17 mouse cellular contexts compared by ENCODE assay signal in the genomic region with DNA sequence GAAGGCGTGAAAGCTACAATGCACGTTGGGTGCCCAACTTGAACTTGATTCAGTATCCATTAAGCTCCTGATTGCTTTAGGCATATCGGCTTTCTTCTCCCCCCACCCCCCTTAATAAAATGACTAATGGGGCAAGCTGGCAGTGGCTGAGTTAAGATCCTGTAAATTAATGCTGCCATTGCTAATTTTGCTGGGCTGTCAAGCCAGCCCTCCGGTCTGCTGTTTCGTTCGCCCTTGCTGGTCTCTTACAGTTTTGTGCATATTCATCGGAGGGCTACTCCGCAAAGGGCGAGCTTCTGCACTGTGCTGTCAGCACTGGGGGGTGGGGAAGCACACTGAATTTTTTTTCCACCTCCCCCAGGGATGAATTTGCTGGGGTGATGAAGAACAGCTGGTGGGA. TPM values are rescaled to one million over a fixed set of nuclear protein-coding genes. Genes with fewer than 3 reads are reported as not detected.
DNase-seq lines count a peak whose midpoint lies in the region; ATAC-seq and TF ChIP-seq lines count a peak whose summit lies in the region.
"Had no signal": no experiment of that assay in that cellular context is flagged by ENCODE, and none has a peak within 500 bp of the region (broad histone marks: within the 10 kb centered on the region; RNA-seq: fewer than 3 reads in every experiment).

No protein-coding gene starts in this region.

- no peaks in the 10 kb centered on the region for H3K27me3 ChIP-seq in midbrain, embryonic 14.5 days (ENCODE audit: control insufficient read depth, insufficient read depth, low read length)
- H3K27me3 ChIP-seq in midbrain, embryonic 11.5 days (ENCODE audit: control insufficient read depth, insufficient read depth, low read length), result no peaks in the 10 kb centered on the region
- H3K27me3 ChIP-seq in hindbrain, embryonic 11.5 days (ENCODE audit: control insufficient read depth, insufficient read depth, low read length), result no peaks in the 10 kb centered on the region
- no peaks in the 10 kb centered on the region for H3K27me3 ChIP-seq in limb, embryonic 14.5 days (ENCODE audit: control insufficient read depth, insufficient read depth, low read length)

- no peak for TF ChIP-seq POLR2A in limb, embryonic 14.5 days (IDR thresholded peaks at IDR 0.05; ENCODE audit: borderline replicate concordance, extremely low read depth, insufficient read depth, insufficient read length)

- H3K9me3 ChIP-seq in midbrain, embryonic 14.5 days (ENCODE audit: control insufficient read depth, low read length), result peaks cover 5% of the 10 kb centered on the region; the same call in 1 of the 2 replicates
- no peaks in the 10 kb centered on the region for H3K9me3 ChIP-seq in midbrain, embryonic 11.5 days (ENCODE audit: control insufficient read depth, low read length)
- H3K9me3 ChIP-seq in hindbrain, embryonic 11.5 days (ENCODE audit: control insufficient read depth, low read length), result no peaks in the 10 kb centered on the region
- H3K9me3 ChIP-seq in limb, embryonic 14.5 days (ENCODE audit: control insufficient read depth, low read length), result no peaks in the 10 kb centered on the region

- intact Hi-C loops in heart, postnatal 25 days (cut with DNase I), result no loop called here

- peaks cover 37% of the 10 kb centered on the region for H3K36me3 ChIP-seq in midbrain, embryonic 14.5 days (ENCODE audit: control insufficient read depth, insufficient read depth, low read length)
- H3K36me3 ChIP-seq in midbrain, embryonic 11.5 days (ENCODE audit: control insufficient read depth, insufficient read depth, low read length), result peaks cover 39% of the 10 kb centered on the region
- peaks cover 31% of the 10 kb centered on the region for H3K36me3 ChIP-seq in hindbrain, embryonic 11.5 days (ENCODE audit: control insufficient read depth, insufficient read depth, low read length)
- H3K36me3 ChIP-seq in limb, embryonic 14.5 days (ENCODE audit: control insufficient read depth, insufficient read depth, low read length), result peaks cover 44% of the 10 kb centered on the region
- H3K36me3 ChIP-seq: G1E had no signal

- H3K9ac ChIP-seq in midbrain, embryonic 14.5 days (replicated peaks; ENCODE audit: low read length), result no peak overlapping the region
- H3K9ac ChIP-seq in midbrain, embryonic 11.5 days (ENCODE audit: low read length), result no peak overlapping the region
- H3K9ac ChIP-seq in hindbrain, embryonic 11.5 days (ENCODE audit: low read depth, low read length), result no peak overlapping the region
- H3K9ac ChIP-seq in limb, embryonic 14.5 days (ENCODE audit: low read depth, low read length, severe bottlenecking), result no peak overlapping the region
- H3K9ac ChIP-seq: liver, postnatal 0 days had no signal

- ATAC-seq in midbrain, embryonic 14.5 days (ENCODE audit: low FRiP score, low TSS enrichment), result peak; percentile 31; the same call in 1 of the 2 replicates
- no peak for ATAC-seq in midbrain, embryonic 11.5 days (ENCODE audit: low FRiP score)
- ATAC-seq in hindbrain, embryonic 11.5 days (ENCODE audit: low FRiP score), result peak; percentile 28
- no peak for ATAC-seq in limb, embryonic 14.5 days (ENCODE audit: low FRiP score, low read depth)
- ATAC-seq: liver, postnatal 0 days; midbrain, embryonic 16.5 days had no signal

- no peak overlapping the region for H3K27ac ChIP-seq in midbrain, embryonic 14.5 days (replicated peaks; ENCODE audit: low read depth, low read length)
- H3K27ac ChIP-seq in midbrain, embryonic 11.5 days (ENCODE audit: low read depth, low read length), result no peak overlapping the region
- H3K27ac ChIP-seq in hindbrain, embryonic 11.5 days (ENCODE audit: low read depth, low read length), result no peak overlapping the region
- H3K27ac ChIP-seq in limb, embryonic 14.5 days (replicated peaks; ENCODE audit: low read depth, low read length), result no peak overlapping the region

- no peaks in the 10 kb centered on the region for H3K4me1 ChIP-seq in midbrain, embryonic 14.5 days (ENCODE audit: control insufficient read depth, insufficient read depth, low read length)
- H3K4me1 ChIP-seq in midbrain, embryonic 11.5 days (ENCODE audit: control insufficient read depth, insufficient read depth, low read length), result no peaks in the 10 kb centered on the region
- no peaks in the 10 kb centered on the region for H3K4me1 ChIP-seq in hindbrain, embryonic 11.5 days (replicated peaks; ENCODE audit: control insufficient read depth, insufficient read depth, low read length)
- H3K4me1 ChIP-seq in limb, embryonic 14.5 days (ENCODE audit: control insufficient read depth, insufficient read depth, low read length), result peaks cover 10% of the 10 kb centered on the region

- DNase-seq in heart, adult 11 months, result peak; percentile 89
- DNase-seq in heart, postnatal 25 days (ENCODE audit: low spot score), result no peak
- DNase-seq in midbrain, embryonic 14.5 days, result no peak
- no peak for DNase-seq in midbrain, embryonic 11.5 days (ENCODE audit: low spot score, missing footprints)
- no peak for DNase-seq in hindbrain, embryonic 11.5 days (ENCODE audit: low spot score)
- DNase-seq in limb, embryonic 14.5 days (ENCODE audit: low spot score), result no peak
- DNase-seq in lung, postnatal 4 days, result no peak
- DNase-seq in thymus, postnatal 36 days, result no peak
- DNase-seq: adrenal gland, postnatal 14 days; cerebellum, postnatal 10 days; kidney, postnatal 14 days; left cerebral cortex, postnatal 4 days; liver, postnatal 0 days; right cerebral cortex, postnatal 25 days; thymus, adult 18-20 months had no signal

- no peak overlapping the region for H3K4me2 ChIP-seq in midbrain, embryonic 14.5 days (ENCODE audit: low read length)
- no peak overlapping the region for H3K4me2 ChIP-seq in midbrain, embryonic 11.5 days
- no peak overlapping the region for H3K4me2 ChIP-seq in hindbrain, embryonic 11.5 days (replicated peaks; ENCODE audit: low read depth, low read length)
- H3K4me2 ChIP-seq in limb, embryonic 14.5 days (replicated peaks; ENCODE audit: low read depth, low read length, severe bottlenecking), result 0 out of 2 replicates have a peak overlapping the region, but pooled peaks have one; percentile 4

- no peak overlapping the region for H3K4me3 ChIP-seq in midbrain, embryonic 14.5 days (replicated peaks; ENCODE audit: low read depth, low read length)
- H3K4me3 ChIP-seq in midbrain, embryonic 11.5 days (ENCODE audit: low read depth, low read length), result no peak overlapping the region
- H3K4me3 ChIP-seq in hindbrain, embryonic 11.5 days (ENCODE audit: low read depth, low read length), result no peak overlapping the region
- H3K4me3 ChIP-seq in limb, embryonic 14.5 days (replicated peaks; ENCODE audit: low read length), result no peak overlapping the region

- WGBS in midbrain, embryonic 14.5 days, result 71% methylated on average over 9 of the region's 9 CpGs
- WGBS in midbrain, embryonic 11.5 days, result 86% methylated on average over 9 of the region's 9 CpGs
- 61% methylated on average over 9 of the region's 9 CpGs for WGBS in hindbrain, embryonic 11.5 days
- 34% methylated on average over 9 of the region's 9 CpGs for WGBS in limb, embryonic 14.5 days

RNA-seq across cellular contexts. Expression of a gene that starts 13.3 kb away (rescaled TPM):
- total RNA-seq in heart, postnatal 25 days (2021), result 10 to 100 TPM; 18.8 to 19.0 TPM
- polyA plus RNA-seq in midbrain, embryonic 14.5 days (2014; fragmentation: Nextera tagmentation; extraction: Ambion mirVana), result 22.8 and 23.5 TPM in 2 replicates
- 23.1 and 25.1 TPM in 2 replicates for polyA plus RNA-seq in midbrain, embryonic 11.5 days (2014; fragmentation: Nextera tagmentation; extraction: Ambion mirVana)
- polyA plus RNA-seq in hindbrain, embryonic 11.5 days (2014; fragmentation: Nextera tagmentation; extraction: Ambion mirVana), result 26.3 and 33.5 TPM in 2 replicates
- 81.1 and 108 TPM in 2 replicates for polyA plus RNA-seq in limb, embryonic 14.5 days (2012; rRNA removed)
- 56.6 and 60.7 TPM in 2 replicates for polyA plus RNA-seq in limb, embryonic 14.5 days (2014; fragmentation: Nextera tagmentation; extraction: Ambion mirVana)
- polyA plus RNA-seq: G1E had no signal

Comparison
In these comparisons a context has a peak if more than half of its experiments do, and no peak if none do; other contexts are left out.
1. ATAC-seq: peak in midbrain, embryonic 14.5 days (single experiment) and hindbrain, embryonic 11.5 days (single experiment); none in midbrain, embryonic 11.5 days (single experiment) and limb, embryonic 14.5 days (single experiment).